Mouse (Mus musculus) forebrain, embryonic 10.5 days (tissue): Measurements from ENCODE around the gene Gabrb3. TPM values are rescaled to one million over a fixed set of nuclear protein-coding genes. Genes with fewer than 3 reads are reported as not detected.

Experiments used
- DNase-seq: peaks from one replicate; pipeline ENCODE4 v3.0.0-alpha.2; 2017; ENCODE audit warnings: low spot score; ENCODE audit errors: extremely low spot score
- H3K27ac ChIP-seq: fragments of 300-500 bp; sonication (generic); 2 replicates; pipeline ENCODE4 v1.5.1; 2016; ENCODE audit warnings: mild to moderate bottlenecking
- H3K27me3 ChIP-seq: fragments of 300-500 bp; sonication (generic); 2 replicates; pipeline ENCODE4 v1.6.1; 2016; ENCODE audit warnings: mild to moderate bottlenecking; ENCODE audit not compliant: poor library complexity, severe bottlenecking
- H3K36me3 ChIP-seq: fragments of 300-500 bp; sonication (generic); replicated peaks from 2 replicates; pipeline ENCODE4 v1.6.1; 2016; ENCODE audit warnings: mild to moderate bottlenecking, moderate library complexity
- H3K4me1 ChIP-seq: fragments of 300-500 bp; sonication (generic); 2 replicates; pipeline ENCODE4 v1.6.1; 2016
- H3K4me3 ChIP-seq: fragments of 300-500 bp; sonication (generic); 2 replicates; pipeline ENCODE4 v1.5.1; 2016; ENCODE audit warnings: mild to moderate bottlenecking, moderate library complexity
- H3K9me3 ChIP-seq: fragments of 300-500 bp; sonication (generic); 2 replicates; pipeline ENCODE4 v1.6.1; 2016; ENCODE audit warnings: mild to moderate bottlenecking, moderate library complexity
- WGBS: fragments of 180-500 bp; shearing (Covaris S2); methylation state at CpG from one replicate; pipeline ENCODE4 v1.1.7; 2016; 5-methylcytosine and 5-hydroxymethylcytosine counted together
- polyA plus RNA-seq: library from polyadenylated mRNA; unstranded; fragments of >200 nt; fragmentation: Nextera tagmentation; extraction: Ambion mirVana; gene quantifications from 2 replicates; pipeline ENCODE4 v1.2.1, GENCODE M21; 2016

The Gabrb3 gene
- polyA plus RNA-seq, 1 experiment from 2014 or later, result 2.8 TPM

DNA sequence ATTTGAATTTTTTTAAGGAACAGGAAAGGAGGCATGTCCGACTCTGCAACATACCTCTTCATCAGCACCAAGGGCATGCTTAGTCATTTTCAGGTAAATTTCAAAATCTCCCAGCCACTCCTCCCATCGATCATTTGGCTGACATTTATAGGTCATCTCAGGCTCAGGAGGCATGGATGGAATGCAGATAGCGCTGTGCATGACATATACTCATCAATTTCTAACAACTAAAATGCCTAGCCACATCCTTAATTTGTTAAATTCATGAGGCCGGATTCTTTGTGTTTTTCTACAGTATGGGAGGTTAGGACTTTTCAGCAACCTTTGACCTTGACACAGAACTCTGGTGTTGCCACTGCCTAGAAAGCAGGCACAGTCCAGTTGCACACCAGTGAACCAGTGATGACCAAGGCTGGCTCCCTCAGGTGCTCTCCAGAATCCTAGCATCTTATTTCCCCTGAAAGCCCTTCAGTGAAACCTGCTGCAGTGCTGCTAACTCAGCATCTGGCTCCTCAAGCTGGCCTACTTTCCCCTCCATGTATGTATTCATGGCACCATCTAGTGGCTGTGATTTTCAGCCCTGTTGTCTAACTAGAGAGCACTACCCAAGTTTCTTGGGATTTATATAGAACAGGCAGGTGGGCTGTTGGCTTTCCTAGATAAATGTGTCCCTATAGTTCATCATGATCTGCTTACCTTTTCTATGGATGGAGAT is 54.5 kb downstream of the Gabrb3 start:
- H3K9me3 ChIP-seq, result no peaks in the 10 kb centered on the region
- H3K36me3 ChIP-seq, result no peaks in the 10 kb centered on the region
- DNase-seq, result peak; percentile 15
- 85% methylated on average over 4 of the region's 4 CpGs for WGBS
- no peak overlapping the region for H3K4me3 ChIP-seq
- H3K4me1 ChIP-seq, result no peaks in the 10 kb centered on the region
- H3K27ac ChIP-seq, result no peak overlapping the region
- no peaks in the 10 kb centered on the region for H3K27me3 ChIP-seq

DNA sequence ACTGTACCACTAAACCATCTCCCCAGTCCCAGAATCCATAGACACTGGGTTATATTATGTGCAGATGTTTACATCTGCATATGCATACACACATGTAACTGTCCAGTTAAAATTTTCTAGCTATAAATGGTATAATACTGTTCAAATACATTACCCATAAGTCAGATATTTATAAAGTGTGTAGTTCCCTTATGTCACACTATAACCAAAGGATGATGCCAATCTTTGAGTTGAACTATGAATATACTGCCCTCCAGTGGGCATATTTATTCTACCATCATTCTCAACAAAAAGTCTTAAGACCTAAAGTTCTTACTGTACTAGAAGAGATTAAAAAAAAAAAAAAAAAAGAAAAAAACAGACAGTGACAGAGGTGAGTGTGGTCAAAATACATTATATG is 63.4 kb downstream of the Gabrb3 start:
- H3K27me3 ChIP-seq, result no peaks in the 10 kb centered on the region
- H3K27ac ChIP-seq, result no peak overlapping the region
- no peak overlapping the region for H3K4me3 ChIP-seq
- no peak for DNase-seq
- no peaks in the 10 kb centered on the region for H3K9me3 ChIP-seq
- no peaks in the 10 kb centered on the region for H3K4me1 ChIP-seq
- H3K36me3 ChIP-seq, result no peaks in the 10 kb centered on the region

DNA sequence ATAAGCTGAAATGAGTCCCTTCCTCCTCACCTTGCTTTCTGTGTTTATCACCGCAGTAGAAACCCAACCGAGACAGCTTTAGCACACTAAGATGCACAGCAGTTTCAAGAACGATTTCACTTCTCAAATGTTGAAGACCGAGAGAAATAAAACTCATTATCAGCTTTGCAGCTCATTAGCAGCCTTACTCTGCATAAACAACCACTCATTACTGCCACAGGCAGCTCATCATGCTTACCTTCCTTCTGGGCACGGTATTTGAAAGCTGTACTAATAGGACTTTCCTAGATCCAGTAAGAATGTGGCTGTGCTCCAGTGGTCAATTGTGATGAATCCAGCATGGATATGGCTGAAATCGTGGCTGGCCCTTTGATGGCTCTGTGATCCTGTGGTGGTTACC is 67.4 kb downstream of the Gabrb3 start:
- no peaks in the 10 kb centered on the region for H3K27me3 ChIP-seq
- H3K36me3 ChIP-seq, result no peaks in the 10 kb centered on the region
- DNase-seq, result no peak
- no peaks in the 10 kb centered on the region for H3K9me3 ChIP-seq
- H3K4me3 ChIP-seq, result no peak overlapping the region
- WGBS, result 86% methylated on average over 6 of the region's 6 CpGs
- no peaks in the 10 kb centered on the region for H3K4me1 ChIP-seq
- H3K27ac ChIP-seq, result no peak overlapping the region

DNA sequence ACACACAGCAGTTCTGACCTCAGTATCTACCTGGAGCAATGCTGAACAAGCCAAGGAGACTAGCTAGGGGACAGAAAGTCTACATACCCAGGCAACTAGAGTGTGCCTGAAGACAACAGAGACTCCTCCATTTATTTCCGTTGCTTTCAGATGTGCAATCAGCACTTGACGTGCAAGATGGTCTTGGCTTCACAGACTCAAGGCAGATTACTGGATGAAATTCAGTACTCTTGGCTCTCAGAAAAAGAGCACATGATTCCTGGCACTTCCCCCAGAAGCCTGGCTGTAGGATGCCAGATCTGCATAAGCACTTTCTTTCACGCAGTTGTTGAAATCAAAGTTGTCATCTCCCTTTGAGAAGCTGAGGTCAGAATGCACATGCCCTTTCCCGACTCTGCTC is 72.3 kb downstream of the Gabrb3 start:
- DNase-seq, result no peak
- Histone ChIP-seq H3K9me3 (no peaks in the 10 kb centered on the region), H3K4me3 (no peak overlapping the region), H3K27me3 (no peaks in the 10 kb centered on the region), H3K4me1 (no peaks in the 10 kb centered on the region), H3K27ac (no peak overlapping the region), H3K36me3 (no peaks in the 10 kb centered on the region)
- 89% methylated on average over 4 of the region's 4 CpGs for WGBS

DNA sequence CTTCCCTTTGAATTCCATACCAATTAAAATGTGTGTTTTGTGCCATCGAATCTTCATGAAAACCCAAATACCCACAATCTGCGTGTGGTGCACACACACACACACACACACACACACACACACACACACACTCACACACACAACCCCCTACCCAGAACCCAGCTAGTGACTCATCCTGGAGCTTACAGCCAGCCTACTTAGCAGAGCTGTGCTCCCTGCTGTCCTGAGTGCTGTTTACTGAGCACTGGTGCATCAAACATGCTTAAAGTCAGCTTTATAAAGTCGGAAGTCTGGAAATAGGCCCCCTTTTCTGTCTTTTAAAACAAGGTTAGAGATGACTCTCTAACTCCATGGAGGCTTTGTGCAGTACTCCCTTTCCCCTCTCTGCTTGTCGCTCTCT is 83.3 kb downstream of the Gabrb3 start:
- Histone ChIP-seq H3K4me3 (no peak overlapping the region), H3K27ac (no peak overlapping the region), H3K4me1 (no peaks in the 10 kb centered on the region), H3K9me3 (no peaks in the 10 kb centered on the region), H3K27me3 (peaks cover 18% of the 10 kb centered on the region), H3K36me3 (no peaks in the 10 kb centered on the region)
- DNase-seq, result no peak
- WGBS, result 73% methylated on average over 4 of the region's 4 CpGs

DNA sequence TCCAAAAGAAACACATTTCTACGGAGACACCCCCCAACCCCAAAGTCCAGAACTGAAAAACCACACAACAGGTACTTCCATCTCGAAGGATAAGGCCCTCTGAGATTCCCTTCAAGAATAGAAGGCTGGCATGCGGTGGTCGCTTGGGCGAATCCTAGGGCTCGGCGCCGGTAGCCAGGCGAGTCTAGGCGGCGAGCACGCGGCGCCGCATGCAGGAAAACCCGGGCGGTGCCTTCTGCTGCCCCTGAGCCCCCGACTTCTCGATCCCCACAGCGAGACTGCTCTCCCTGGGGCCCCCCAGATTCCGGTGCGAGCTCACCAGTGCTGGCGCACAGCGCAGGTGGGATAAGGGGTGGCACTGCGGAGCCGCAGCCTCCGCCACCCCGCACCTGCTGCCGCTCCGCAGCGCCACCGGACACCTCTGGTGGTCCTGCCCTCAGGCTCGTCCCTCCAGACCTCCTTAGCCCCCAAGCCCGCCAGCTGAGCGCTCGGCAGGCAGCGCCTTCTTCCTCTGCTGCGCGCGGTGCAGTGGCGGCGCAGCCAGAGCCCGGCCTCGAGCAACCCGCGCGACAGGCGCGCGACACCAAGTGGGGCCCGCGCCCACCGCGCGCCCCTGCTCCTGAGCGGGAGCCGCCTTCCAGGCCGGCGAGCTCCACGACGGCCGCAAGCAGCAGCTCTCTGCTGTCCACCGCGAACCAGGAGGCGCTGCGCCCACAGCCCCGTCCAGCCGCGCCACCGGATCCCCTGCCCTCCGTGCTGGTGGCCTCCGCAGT is 89.6 kb downstream of the Gabrb3 start:
- no peaks in the 10 kb centered on the region for H3K9me3 ChIP-seq
- 1% methylated on average over 72 of the region's 72 CpGs for WGBS
- H3K27ac ChIP-seq, result no peak overlapping the region; the same call in 1 of the 2 replicates
- peak; percentile 31 for DNase-seq
- peaks cover 14% of the 10 kb centered on the region for H3K4me1 ChIP-seq
- peaks cover 57% of the 10 kb centered on the region for H3K27me3 ChIP-seq
- peak overlapping the region; percentile 57 for H3K4me3 ChIP-seq
- H3K36me3 ChIP-seq, result no peaks in the 10 kb centered on the region

DNA sequence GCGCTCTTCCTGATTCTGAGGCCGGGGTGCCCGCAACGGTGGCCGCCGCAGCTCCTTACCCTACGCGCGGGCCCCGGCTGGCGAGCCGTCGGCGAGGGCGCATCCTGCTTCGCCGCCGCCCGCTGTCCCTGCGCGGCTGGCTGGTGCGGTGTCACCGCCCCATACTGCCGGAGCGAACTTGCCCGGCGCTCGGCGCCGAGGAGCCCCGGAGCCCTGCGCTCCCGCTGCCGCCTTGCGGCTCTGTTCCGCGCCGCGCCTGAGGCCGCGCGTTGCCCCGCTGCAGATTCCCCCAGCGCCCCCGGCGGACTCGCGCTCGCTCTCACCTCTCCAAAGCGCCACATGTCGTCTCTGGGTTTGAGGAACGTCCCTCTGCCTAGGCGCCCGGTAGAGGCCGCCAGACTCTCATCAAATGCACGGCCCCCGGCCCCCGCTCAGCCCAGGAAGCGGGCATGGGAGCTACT is 90.2 kb downstream of the Gabrb3 start, which contains the start of gene Gabra5:
Gabra5 (minus strand) TSS at position 379 of the 461 bp plus-strand sequence.
- Histone ChIP-seq H3K4me1 (peaks cover 14% of the 10 kb centered on the region), H3K27ac (no peak within 1 kb of the TSS; the same call in 1 of the 2 replicates), H3K4me3 (peak within 1 kb of the TSS; percentile 57), H3K9me3 (no peaks in the 10 kb centered on the region), H3K36me3 (no peaks in the 10 kb centered on the region), H3K27me3 (peaks cover 57% of the 10 kb centered on the region)
- DNase-seq, result peak; percentile 64
- WGBS, result under 1% methylated on average over 59 of the region's 59 CpGs

DNA sequence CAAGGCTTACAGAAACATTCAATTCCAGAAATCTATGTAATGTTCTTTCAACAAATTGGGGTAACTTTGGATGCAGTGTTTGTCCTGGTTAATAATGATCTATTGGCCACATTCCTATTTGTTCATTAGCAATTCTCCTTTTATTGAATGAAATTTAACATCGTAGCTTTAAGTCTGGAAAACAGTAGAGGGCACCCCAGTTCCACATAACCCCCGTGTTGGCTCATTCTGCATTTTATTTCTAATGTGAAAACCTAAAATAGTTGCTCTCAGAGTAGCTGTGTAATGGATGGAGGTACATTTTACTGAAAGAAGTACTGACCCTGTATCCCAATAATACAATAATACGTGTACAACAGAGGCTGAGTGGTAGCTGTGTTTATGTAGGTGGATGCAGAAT is 93.5 kb downstream of the Gabrb3 start:
- Histone ChIP-seq H3K4me3 (no peak overlapping the region), H3K27ac (no peak overlapping the region), H3K36me3 (no peaks in the 10 kb centered on the region), H3K4me1 (peaks cover 14% of the 10 kb centered on the region), H3K27me3 (peaks cover 38% of the 10 kb centered on the region), H3K9me3 (no peaks in the 10 kb centered on the region)
- no peak for DNase-seq
- WGBS, result 35% methylated on average over 3 of the region's 3 CpGs

DNA sequence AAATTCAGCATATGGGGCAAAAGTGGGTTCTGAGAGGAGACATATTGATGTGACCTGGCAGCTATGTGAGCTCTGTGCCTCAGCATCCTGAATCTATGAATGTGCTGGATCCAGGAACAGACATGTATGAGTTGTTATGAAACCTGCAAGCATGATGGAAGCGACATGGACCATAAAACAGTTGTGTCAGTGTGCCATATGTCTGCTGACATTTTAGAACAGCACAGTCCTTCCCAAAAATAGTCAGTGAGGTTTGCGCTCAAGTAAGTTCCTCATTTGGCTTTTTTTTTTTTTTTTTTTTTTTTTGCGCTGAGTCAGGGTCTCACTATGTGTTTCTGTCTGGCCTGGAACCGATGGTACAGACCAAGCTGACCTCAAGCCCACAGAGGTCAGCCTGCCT is 110.0 kb downstream of the Gabrb3 start:
- Histone ChIP-seq H3K27ac (no peak overlapping the region), H3K4me3 (no peak overlapping the region), H3K36me3 (no peaks in the 10 kb centered on the region), H3K4me1 (no peaks in the 10 kb centered on the region), H3K27me3 (no peaks in the 10 kb centered on the region), H3K9me3 (no peaks in the 10 kb centered on the region)
- no peak for DNase-seq
- 89% methylated on average over 4 of the region's 4 CpGs for WGBS

DNA sequence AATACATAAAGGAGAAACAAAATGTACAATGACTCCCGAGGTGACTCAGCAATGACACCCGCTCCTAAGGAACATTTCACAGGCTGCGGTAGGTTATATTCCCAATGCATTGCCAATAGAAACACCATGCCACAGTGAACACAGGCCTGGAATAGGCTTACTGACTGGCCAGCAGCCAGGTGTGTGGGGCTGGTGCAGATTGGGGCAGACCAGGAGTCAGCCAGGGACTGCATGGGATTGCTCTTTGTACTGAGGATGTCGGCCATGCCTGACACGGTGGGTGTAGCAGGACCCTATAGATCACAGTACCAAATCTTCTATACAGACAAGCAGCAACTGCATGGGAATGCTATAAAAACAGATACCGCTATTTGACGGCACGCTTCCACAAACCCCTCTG is 110.5 kb downstream of the Gabrb3 start:
- Histone ChIP-seq H3K27ac (no peak overlapping the region), H3K36me3 (no peaks in the 10 kb centered on the region), H3K9me3 (no peaks in the 10 kb centered on the region), H3K4me1 (no peaks in the 10 kb centered on the region), H3K27me3 (no peaks in the 10 kb centered on the region), H3K4me3 (no peak overlapping the region)
- 92% methylated on average over 8 of the region's 8 CpGs for WGBS
- DNase-seq, result no peak

DNA sequence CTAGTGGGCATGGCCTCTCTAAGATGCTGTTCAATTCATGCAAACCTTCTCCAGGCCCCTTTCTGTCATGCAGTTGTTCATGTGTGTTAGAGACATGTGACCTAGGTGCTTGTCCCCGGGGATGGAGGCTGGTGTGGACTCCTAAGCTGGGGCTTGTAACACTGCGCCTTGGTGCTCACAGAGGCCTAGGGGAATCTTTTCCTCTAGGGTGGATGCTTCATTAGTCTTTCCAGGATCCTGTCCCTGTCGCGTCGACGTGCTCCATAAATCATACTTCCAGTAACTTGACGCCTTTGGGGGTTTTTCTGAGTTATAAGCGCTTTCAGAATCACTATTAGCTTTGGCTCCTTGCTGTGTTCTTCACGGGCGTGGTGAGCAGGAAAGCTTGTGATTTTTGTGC is 113.2 kb downstream of the Gabrb3 start:
- no peak overlapping the region for H3K4me3 ChIP-seq

DNA sequence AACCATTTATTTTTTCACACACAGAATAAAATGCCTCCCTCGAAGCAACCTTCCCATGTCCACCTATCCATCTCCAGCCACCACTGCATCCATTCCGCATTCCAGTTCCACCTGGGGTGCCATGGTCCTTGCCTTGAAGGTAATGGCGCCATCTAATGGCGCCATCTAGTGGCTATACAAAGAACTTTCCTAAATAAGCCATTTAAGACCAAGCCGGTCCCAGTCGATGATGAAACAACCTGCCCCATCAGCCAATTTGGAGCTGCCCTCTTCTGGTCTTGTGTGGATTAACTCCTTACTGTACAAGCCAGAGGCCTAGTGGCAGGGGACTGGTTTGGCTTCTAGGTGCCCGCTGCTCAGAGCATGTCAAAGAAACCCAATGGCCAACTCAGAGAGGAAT is 119.1 kb downstream of the Gabrb3 start:
- H3K27ac ChIP-seq, result no peak overlapping the region
- H3K4me3 ChIP-seq, result no peak overlapping the region
- H3K27me3 ChIP-seq, result no peaks in the 10 kb centered on the region
- DNase-seq, result peak; percentile 17
- no peaks in the 10 kb centered on the region for H3K4me1 ChIP-seq
- H3K36me3 ChIP-seq, result no peaks in the 10 kb centered on the region
- 19% methylated on average over 7 of the region's 7 CpGs for WGBS
- H3K9me3 ChIP-seq, result no peaks in the 10 kb centered on the region

More for the DNA sequence above, 113.2 kb downstream of the Gabrb3 start:
- Histone ChIP-seq H3K27me3 (no peaks in the 10 kb centered on the region), H3K9me3 (no peaks in the 10 kb centered on the region), H3K4me1 (no peaks in the 10 kb centered on the region), H3K27ac (no peak overlapping the region), H3K36me3 (no peaks in the 10 kb centered on the region)
- DNase-seq, result no peak
- WGBS, result 89% methylated on average over 10 of the region's 10 CpGs

DNA sequence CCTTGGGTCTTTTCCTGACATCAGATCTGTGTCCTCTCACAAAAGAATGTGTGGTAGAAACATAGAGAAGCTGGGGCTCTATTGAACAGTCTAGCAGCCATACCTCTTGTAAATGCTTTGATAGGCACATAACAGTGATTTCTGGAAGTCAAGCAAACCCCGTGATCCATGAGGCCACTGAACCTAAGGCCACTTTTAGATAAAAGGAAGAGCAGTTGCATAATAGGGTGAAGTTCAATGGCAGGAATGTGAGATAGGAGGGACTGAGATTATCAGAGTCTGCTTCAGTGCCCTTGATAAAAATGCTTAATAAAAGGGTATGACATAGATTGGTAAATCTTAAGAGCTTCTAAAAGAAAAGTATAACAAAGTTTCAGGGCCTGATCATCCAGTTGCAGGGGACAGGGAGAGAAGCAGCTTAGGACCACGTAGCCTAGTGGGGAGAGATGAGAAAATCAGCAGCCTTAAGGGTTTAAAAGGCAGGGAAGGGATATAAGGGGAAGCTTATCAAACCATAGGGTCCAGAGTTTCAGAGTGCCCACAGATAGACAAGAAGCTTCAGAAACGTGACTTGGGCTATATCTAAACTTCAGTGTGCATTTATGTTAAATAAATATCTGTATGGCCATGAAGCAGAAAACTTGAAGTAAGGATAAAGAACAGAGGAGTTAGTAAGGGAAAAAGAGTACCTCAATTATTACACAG is 141.4 kb downstream of the Gabrb3 start:
- WGBS, result 79% methylated on average over 3 of the region's 3 CpGs

More for the DNA sequence above, 141.4 kb downstream of the Gabrb3 start:
- no peaks in the 10 kb centered on the region for H3K4me1 ChIP-seq
- no peaks in the 10 kb centered on the region for H3K36me3 ChIP-seq
- no peak overlapping the region for H3K4me3 ChIP-seq
- H3K27ac ChIP-seq, result no peak overlapping the region
- no peaks in the 10 kb centered on the region for H3K9me3 ChIP-seq
- no peak for DNase-seq
- H3K27me3 ChIP-seq, result no peaks in the 10 kb centered on the region
